Mouse (Mus musculus): Measurements from ENCODE around the gene Gpr156. TPM values are rescaled to one million over a fixed set of nuclear protein-coding genes. Genes with fewer than 3 reads are reported as not detected.
"Not testable (repeated sequence)": the region's sequence is repeated elsewhere in the genome, so short reads cannot be mapped to it uniquely, and the experiment has no call there.

Gene Gpr156
- polyA plus RNA-seq, 1 experiment from 2014 or later: 0.02 TPM

DNA sequence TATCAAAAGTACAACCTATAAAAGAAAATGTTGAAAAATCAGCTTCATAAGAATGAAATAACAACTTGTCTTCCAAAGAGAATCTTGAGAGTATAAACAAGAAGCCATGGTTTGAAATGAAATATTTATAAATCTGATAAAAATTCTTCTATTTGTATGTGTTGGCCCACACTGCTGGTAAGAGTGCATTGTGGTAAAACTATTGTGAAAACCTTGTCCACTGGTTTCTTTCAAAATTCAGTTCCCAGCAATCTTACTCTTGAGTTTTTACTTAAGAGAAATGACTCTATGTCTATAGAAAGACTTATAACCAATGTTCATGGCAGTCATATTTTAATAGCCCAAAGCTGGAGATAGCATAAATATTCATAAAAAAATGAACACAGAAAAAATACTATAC, 34.9 kb downstream of the Gpr156 start:
- no peak for ATAC-seq

DNA sequence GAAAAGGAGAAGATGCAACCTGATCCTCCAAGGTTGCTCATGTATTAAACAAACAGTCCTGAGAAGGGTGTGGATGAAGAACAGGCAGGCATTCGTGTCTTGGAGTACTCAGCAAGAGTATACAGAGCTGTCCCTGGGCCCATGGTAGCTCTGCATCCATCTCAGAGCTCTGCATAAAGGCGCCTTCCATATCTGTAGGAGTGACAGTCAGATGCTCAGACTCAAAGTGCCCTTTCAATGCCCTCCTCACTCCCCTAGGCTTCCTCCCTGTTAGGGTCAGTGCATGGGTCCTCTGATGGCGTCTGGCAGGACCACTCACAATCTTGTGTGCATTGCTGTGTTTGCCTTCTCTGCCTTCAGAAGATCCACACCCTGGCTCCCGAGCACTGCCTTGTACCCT, 36.9 kb downstream of the Gpr156 start:
- DNase-seq (no peak), ATAC-seq (no peak)
- no peaks in the 10 kb centered on the region for H3K36me3 ChIP-seq (replicated peaks; ENCODE audit: insufficient read depth, low read length)
- H3K9me3 ChIP-seq (ENCODE audit: low read length): no peaks in the 10 kb centered on the region
- no peak overlapping the region for H3K4me2 ChIP-seq (ENCODE audit: low read depth, low read length)
- no peak overlapping the region for H3K9ac ChIP-seq (replicated peaks)
- no peak overlapping the region for H3K4me3 ChIP-seq (ENCODE audit: low read depth, low read length)
- H3K27ac ChIP-seq (ENCODE audit: low read depth): no peak overlapping the region
- 58% methylated on average over 4 of the region's 4 CpGs for WGBS (ENCODE audit: insufficient replicate concordance)
- TF ChIP-seq EP300 (IDR thresholded peaks at IDR 0.05; ENCODE audit: low read depth): no peak
- H3K4me1 ChIP-seq (ENCODE audit: insufficient read depth): no peaks in the 10 kb centered on the region
- no peaks in the 10 kb centered on the region for H3K27me3 ChIP-seq (ENCODE audit: insufficient read depth, low read length)

More for the DNA sequence above, 34.9 kb downstream of the Gpr156 start:
- TF ChIP-seq CTCF (IDR thresholded peaks at IDR 0.05; ENCODE audit: low read depth): no peak
- TF ChIP-seq EP300 (IDR thresholded peaks at IDR 0.05; ENCODE audit: low read depth): no peak
- no peaks in the 10 kb centered on the region for H3K27me3 ChIP-seq (ENCODE audit: insufficient read depth, low read length)
- H3K36me3 ChIP-seq (replicated peaks; ENCODE audit: insufficient read depth, low read length): no peaks in the 10 kb centered on the region
- no peak overlapping the region for H3K4me3 ChIP-seq (ENCODE audit: low read depth, low read length)
- H3K27ac ChIP-seq (ENCODE audit: low read depth): no peak overlapping the region
- no peak for DNase-seq
- H3K9ac ChIP-seq (replicated peaks): no peak overlapping the region
- H3K4me1 ChIP-seq (ENCODE audit: insufficient read depth): no peaks in the 10 kb centered on the region
- no peaks in the 10 kb centered on the region for H3K9me3 ChIP-seq (ENCODE audit: low read length)
- H3K4me2 ChIP-seq (ENCODE audit: low read depth, low read length): no peak overlapping the region

DNA sequence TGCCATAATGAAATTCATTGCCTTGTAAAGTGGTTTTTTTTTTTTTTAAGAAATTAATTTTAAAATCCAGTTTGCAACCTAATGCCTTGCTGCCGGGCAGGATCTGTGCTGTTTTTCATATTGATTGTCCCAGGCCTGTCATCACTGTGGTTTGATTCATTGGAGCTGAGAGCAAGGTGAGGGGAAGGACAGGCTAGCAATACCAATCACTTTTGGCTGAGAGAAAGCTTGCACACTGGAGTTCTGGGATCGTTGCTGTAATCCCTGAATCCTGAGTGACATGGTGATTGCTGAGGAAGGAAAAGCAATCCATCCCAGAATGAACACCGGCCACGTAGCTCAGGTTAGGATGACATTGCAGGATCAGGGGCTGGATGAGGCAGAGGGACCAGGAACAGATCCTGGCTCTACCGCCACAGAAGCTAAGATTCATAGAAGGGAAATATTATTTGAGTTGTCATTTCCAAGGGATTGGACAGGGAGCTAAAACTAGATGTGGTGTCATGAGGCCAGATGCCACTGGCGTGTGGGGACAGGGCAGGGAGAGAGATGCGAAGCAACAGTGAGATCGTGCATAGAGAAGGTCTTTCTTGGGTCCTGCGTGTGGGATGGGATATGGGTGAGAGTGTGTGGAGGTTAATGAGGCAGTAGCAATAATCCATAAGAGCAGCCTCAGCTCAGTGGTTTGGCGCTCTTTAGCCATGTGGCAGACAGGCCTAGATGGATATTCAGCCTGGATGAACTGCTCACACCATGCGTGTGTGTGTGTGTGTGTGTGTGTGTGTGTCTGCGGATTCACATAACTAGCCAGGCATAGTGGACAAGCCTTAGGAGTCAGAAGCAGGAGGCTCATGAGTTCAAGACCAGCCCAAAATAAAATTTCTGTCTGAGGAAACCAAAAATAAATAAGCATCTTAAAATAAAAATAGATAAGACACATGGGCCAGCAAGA, 38.0 kb downstream of the Gpr156 start:
- no peak overlapping the region for H3K4me2 ChIP-seq (ENCODE audit: low read depth, low read length)
- no peaks in the 10 kb centered on the region for H3K9me3 ChIP-seq (ENCODE audit: low read length)
- ATAC-seq: no peak
- 76% methylated on average over 12 of the region's 12 CpGs for whole genome bisulfite sequencing (ENCODE audit: insufficient replicate concordance)
- no peak overlapping the region for H3K4me3 ChIP-seq (ENCODE audit: low read depth, low read length)
- TF ChIP-seq EP300 (IDR thresholded peaks at IDR 0.05; ENCODE audit: low read depth): no peak
- TF ChIP-seq CTCF (IDR thresholded peaks at IDR 0.05; ENCODE audit: low read depth): no peak
- DNase-seq: no peak
- no peak overlapping the region for H3K9ac ChIP-seq (replicated peaks)
- H3K27me3 ChIP-seq (ENCODE audit: insufficient read depth, low read length): no peaks in the 10 kb centered on the region
- H3K27ac ChIP-seq (ENCODE audit: low read depth): no peak overlapping the region
- H3K36me3 ChIP-seq (replicated peaks; ENCODE audit: insufficient read depth, low read length): no peaks in the 10 kb centered on the region
- no peaks in the 10 kb centered on the region for H3K4me1 ChIP-seq (ENCODE audit: insufficient read depth)

GRCm38 (mm10) chr16:37955336-37955917, 39.1 kb downstream of the Gpr156 start:
- Histone ChIP-seq H3K36me3 (replicated peaks; ENCODE audit: insufficient read depth, low read length) (no peaks in the 10 kb centered on the region), H3K4me3 (ENCODE audit: low read depth, low read length) (no peak overlapping the region), H3K27ac (ENCODE audit: low read depth) (no peak overlapping the region), H3K4me2 (ENCODE audit: low read depth, low read length) (no peak overlapping the region), H3K4me1 (ENCODE audit: insufficient read depth) (no peaks in the 10 kb centered on the region), H3K9ac (replicated peaks) (no peak overlapping the region), H3K27me3 (ENCODE audit: insufficient read depth, low read length) (no peaks in the 10 kb centered on the region), H3K9me3 (ENCODE audit: low read length) (no peaks in the 10 kb centered on the region)
- no peak for DNase-seq
- WGBS (ENCODE audit: insufficient replicate concordance): 75% methylated on average over 13 of the region's 13 CpGs
- TF ChIP-seq EP300 (IDR thresholded peaks at IDR 0.05; ENCODE audit: low read depth) (no peak), CTCF (IDR thresholded peaks at IDR 0.05; ENCODE audit: low read depth) (no peak)
- ATAC-seq: no peak

- H3K9ac ChIP-seq (replicated peaks): no peak overlapping the region
- WGBS (ENCODE audit: insufficient replicate concordance): 68% methylated on average over 14 of the region's 14 CpGs
- no peak for TF ChIP-seq CTCF (IDR thresholded peaks at IDR 0.05; ENCODE audit: low read depth)
- ATAC-seq (no peak), DNase-seq (no peak)
- H3K4me3 ChIP-seq (ENCODE audit: low read depth, low read length): no peak overlapping the region
- no peaks in the 10 kb centered on the region for H3K27me3 ChIP-seq (ENCODE audit: insufficient read depth, low read length)
- H3K27ac ChIP-seq (ENCODE audit: low read depth): no peak overlapping the region
- H3K9me3 ChIP-seq (ENCODE audit: low read length): no peaks in the 10 kb centered on the region
- no peaks in the 10 kb centered on the region for H3K36me3 ChIP-seq (replicated peaks; ENCODE audit: insufficient read depth, low read length)
- H3K4me2 ChIP-seq (ENCODE audit: low read depth, low read length): no peak overlapping the region
- H3K4me1 ChIP-seq (ENCODE audit: insufficient read depth): no peaks in the 10 kb centered on the region
Observed at GRCm38 (mm10) chr16:37956076-37956676, 39.9 kb downstream of the Gpr156 start.

DNA sequence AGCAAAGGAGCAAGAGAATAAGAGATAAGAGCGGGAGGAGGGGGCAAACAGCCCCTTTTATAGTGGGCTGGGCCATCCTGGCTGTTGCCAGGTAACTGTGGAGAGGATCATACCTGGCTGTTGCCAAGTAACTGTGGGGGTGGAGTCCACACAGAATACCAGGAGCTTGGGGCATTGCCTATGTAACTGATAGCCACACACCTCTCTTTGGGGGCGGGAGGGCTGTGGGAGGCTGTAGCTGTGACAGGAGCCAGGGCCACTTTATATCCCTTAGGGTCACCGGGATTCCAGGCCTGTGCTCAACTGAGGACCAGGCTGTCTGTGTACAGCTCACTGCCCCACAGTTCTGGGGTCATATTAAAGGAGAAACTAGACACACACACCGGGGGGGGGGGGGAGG, 40.5 kb downstream of the Gpr156 start:
- TF ChIP-seq EP300 (IDR thresholded peaks at IDR 0.05; ENCODE audit: low read depth): no peak
- TF ChIP-seq CTCF (IDR thresholded peaks at IDR 0.05; ENCODE audit: low read depth): no peak
- H3K27ac ChIP-seq (ENCODE audit: low read depth): no peak overlapping the region
- DNase-seq (no peak), ATAC-seq (no peak)
- no peaks in the 10 kb centered on the region for H3K27me3 ChIP-seq (ENCODE audit: insufficient read depth, low read length)
- no peaks in the 10 kb centered on the region for H3K36me3 ChIP-seq (replicated peaks; ENCODE audit: insufficient read depth, low read length)
- H3K9me3 ChIP-seq (ENCODE audit: low read length): no peaks in the 10 kb centered on the region
- no peak overlapping the region for H3K4me2 ChIP-seq (ENCODE audit: low read depth, low read length)
- no peak overlapping the region for H3K4me3 ChIP-seq (ENCODE audit: low read depth, low read length)
- H3K4me1 ChIP-seq (ENCODE audit: insufficient read depth): no peaks in the 10 kb centered on the region
- no peak overlapping the region for H3K9ac ChIP-seq (replicated peaks)
- WGBS (ENCODE audit: insufficient replicate concordance): 58% methylated on average over 4 of the region's 4 CpGs

DNA sequence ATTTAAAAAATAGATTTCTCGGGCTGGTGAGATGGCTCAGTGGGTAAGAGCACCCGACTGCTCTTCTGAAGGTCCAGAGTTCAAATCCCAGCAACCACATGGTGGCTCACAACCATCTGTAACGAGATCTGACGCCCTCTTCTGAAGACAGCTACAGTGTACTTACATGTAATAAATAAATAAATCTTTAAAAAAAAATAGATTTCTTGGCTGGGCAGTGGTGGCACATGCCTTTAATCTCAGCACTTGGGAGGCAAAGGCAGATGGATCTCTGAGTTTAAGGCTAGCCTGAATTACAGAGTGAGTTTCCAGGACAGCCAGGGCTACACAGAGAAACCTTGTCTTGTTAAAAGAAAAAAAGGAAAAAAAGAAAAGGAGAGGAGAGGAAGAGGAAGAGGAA, 46.4 kb downstream of the Gpr156 start:
- not testable (repeated sequence) for H3K4me3 ChIP-seq (ENCODE audit: low read depth, low read length); H3K4me2 ChIP-seq (ENCODE audit: low read depth, low read length); H3K36me3 ChIP-seq (replicated peaks; ENCODE audit: insufficient read depth, low read length); DNase-seq; H3K9ac ChIP-seq (replicated peaks); H3K9me3 ChIP-seq (ENCODE audit: low read length); H3K27me3 ChIP-seq (ENCODE audit: insufficient read depth, low read length); H3K27ac ChIP-seq (ENCODE audit: low read depth); H3K4me1 ChIP-seq (ENCODE audit: insufficient read depth); ATAC-seq
- 69% methylated on average over 4 of the region's 4 CpGs for WGBS (ENCODE audit: insufficient replicate concordance)

Measured in liver, postnatal 0 days (tissue).